Mouse (Mus musculus) MEL (cell line): ENCODE data around the gene Fam124b. TPM values are rescaled to one million over a fixed set of nuclear protein-coding genes. Genes with fewer than 3 reads are reported as not detected.

Experiments
- DNase-seq: peaks from one replicate; pipeline ENCODE4 v3.0.0; 2011; ENCODE audit warnings: low read depth, low spot score
- H3K27ac ChIP-seq: 2 replicates; pipeline ENCODE4 v1.5.1; 2012; ENCODE audit warnings: low read depth, mild to moderate bottlenecking, control low read depth, low read length, moderate library complexity; ENCODE audit not compliant: control insufficient read depth
- H3K27me3 ChIP-seq, 2 experiments: fragments of 150-350 bp in 1 of 2; sonication (generic) in 1 of 2; 2 replicates each; pipeline ENCODE4 v1.6.1; 2012; ENCODE audit warnings: low read length in 2 of 2, mild to moderate bottlenecking in 2 of 2, improper control_type of control experiment in 1 of 2, moderate library complexity in 1 of 2; ENCODE audit not compliant: insufficient read depth in 2 of 2, control insufficient read depth in 1 of 2
- H3K36me3 ChIP-seq, 2 experiments: 2 replicates each; pipeline ENCODE4 v1.6.1; 2012 to 2014; ENCODE audit warnings: low read length in 2 of 2, improper control_type of control experiment in 1 of 2, inconsistent platforms in 1 of 2, mild to moderate bottlenecking in 1 of 2; ENCODE audit not compliant: insufficient read depth in 2 of 2, control insufficient read depth in 1 of 2
- H3K4me1 ChIP-seq, 2 experiments: fragments of 150-350 bp in 1 of 2; sonication (generic) in 1 of 2; 2 replicates each; pipeline ENCODE4 v1.6.1; 2012; ENCODE audit warnings: low read length in 2 of 2, improper control_type of control experiment in 1 of 2, mild to moderate bottlenecking in 1 of 2; ENCODE audit not compliant: insufficient read depth in 2 of 2, control insufficient read depth in 1 of 2
- H3K4me3 ChIP-seq, 2 experiments: fragments of 150-350 bp in 1 of 2; sonication (generic) in 1 of 2; 2 replicates each; pipeline ENCODE4 v1.5.1; 2012; ENCODE audit warnings: low read depth in 2 of 2, low read length in 2 of 2, mild to moderate bottlenecking in 2 of 2, moderate library complexity in 2 of 2, control low read depth in 1 of 2, improper control_type of control experiment in 1 of 2; ENCODE audit not compliant: control insufficient read depth in 1 of 2, insufficient read depth in 1 of 2
- H3K79me2 ChIP-seq: 2 replicates; pipeline ENCODE4 v1.6.1; 2012; ENCODE audit warnings: mild to moderate bottlenecking, low read length, moderate library complexity; ENCODE audit not compliant: control insufficient read depth, poor library complexity, insufficient read depth
- H3K9ac ChIP-seq: 2 replicates; pipeline ENCODE4 v1.6.1; 2012; ENCODE audit warnings: low read depth, mild to moderate bottlenecking, control low read depth, low read length, moderate library complexity; ENCODE audit not compliant: control insufficient read depth, poor library complexity, severe bottlenecking
- H3K9me3 ChIP-seq: fragments of 150-350 bp; sonication (generic); replicated peaks from 2 replicates; pipeline ENCODE4 v1.6.1; 2012; ENCODE audit warnings: mild to moderate bottlenecking, low read length, improper control_type of control experiment, moderate library complexity; ENCODE audit not compliant: insufficient read depth
- BHLHE40 ChIP-seq: IDR thresholded peaks from 2 replicates; pipeline ENCODE4 v1.6.1; 2012; ENCODE audit warnings: low read depth, mild to moderate bottlenecking, inconsistent platforms, low read length, improper control_type of control experiment, borderline replicate concordance
- CHD2 ChIP-seq: IDR thresholded peaks from 2 replicates; pipeline ENCODE4 v1.6.1; 2011; ENCODE audit warnings: low read length, improper control_type of control experiment
- CTCF ChIP-seq, 3 experiments: IDR thresholded peaks in 2 of 3; conservative IDR thresholded peaks in 1 of 3; 2 replicates each; pipeline ENCODE4 v1.5.1; 2011 to 2012; ENCODE audit warnings: low read length in 3 of 3, low read depth in 2 of 3, mild to moderate bottlenecking in 2 of 3, improper control_type of control experiment in 1 of 3, inconsistent platforms in 1 of 3, mixed read lengths in 1 of 3, moderate library complexity in 1 of 3; ENCODE audit not compliant: control insufficient read depth in 1 of 3, insufficient read depth in 1 of 3, poor library complexity in 1 of 3, severe bottlenecking in 1 of 3
- ELF1 ChIP-seq: IDR thresholded peaks from 2 replicates; pipeline ENCODE4 v1.6.1; 2014; ENCODE audit warnings: low read depth, mild to moderate bottlenecking, inconsistent platforms, low read length, improper control_type of control experiment, moderate library complexity
- ETS1 ChIP-seq: IDR thresholded peaks from 2 replicates; pipeline ENCODE4 v1.6.1; 2012; ENCODE audit warnings: low read depth, mild to moderate bottlenecking, inconsistent platforms, low read length, improper control_type of control experiment, moderate library complexity
- GATA1 ChIP-seq: IDR thresholded peaks from 2 replicates; pipeline ENCODE4 v1.6.1; 2011; ENCODE audit warnings: low read depth, low read length, improper control_type of control experiment
- HCFC1 ChIP-seq: IDR thresholded peaks from 2 replicates; pipeline ENCODE4 v1.6.1; 2012; ENCODE audit warnings: low read depth, mild to moderate bottlenecking, inconsistent platforms, low read length, improper control_type of control experiment, moderate library complexity
- JUND ChIP-seq: IDR thresholded peaks from 2 replicates; pipeline ENCODE4 v1.6.1; 2011; ENCODE audit warnings: low read depth, mild to moderate bottlenecking, improper control_type of control experiment, low read length
- KAT2A ChIP-seq: conservative IDR thresholded peaks from 2 replicates; pipeline ENCODE4 v1.6.1; 2012; ENCODE audit warnings: low read depth, low read length, improper control_type of control experiment, inconsistent platforms
- MEF2A ChIP-seq: IDR thresholded peaks from 2 replicates; pipeline ENCODE4 v1.6.1; 2014; ENCODE audit warnings: low read depth, mild to moderate bottlenecking, inconsistent platforms, low read length, improper control_type of control experiment; ENCODE audit not compliant: poor library complexity, insufficient replicate concordance, severe bottlenecking; ENCODE audit errors: extremely low read depth
- MYB ChIP-seq: IDR thresholded peaks from 2 replicates; pipeline ENCODE4 v1.6.1; 2011; ENCODE audit warnings: mild to moderate bottlenecking, low read depth, low read length, improper control_type of control experiment
- NELFE ChIP-seq: IDR thresholded peaks from 2 replicates; pipeline ENCODE4 v1.6.1; 2011; ENCODE audit warnings: low read depth, low read length, improper control_type of control experiment
- NRF1 ChIP-seq: IDR thresholded peaks from 2 replicates; pipeline ENCODE4 v1.6.1; 2014; ENCODE audit warnings: low read depth, mild to moderate bottlenecking, inconsistent platforms, low read length, improper control_type of control experiment, moderate library complexity; ENCODE audit not compliant: poor library complexity, insufficient read depth, severe bottlenecking
- POLR2A ChIP-seq, 2 experiments: IDR thresholded peaks; 2 replicates each; pipeline ENCODE4 v1.6.1; 2011 to 2012; ENCODE audit warnings: low read length in 2 of 2, mild to moderate bottlenecking in 2 of 2, control low read depth in 1 of 2, improper control_type of control experiment in 1 of 2, low read depth in 1 of 2, moderate library complexity in 1 of 2; ENCODE audit not compliant: control insufficient read depth in 1 of 2, insufficient read depth in 1 of 2, poor library complexity in 1 of 2
- SIN3A ChIP-seq: IDR thresholded peaks from 2 replicates; pipeline ENCODE4 v1.6.1; 2012; ENCODE audit warnings: low read length, improper control_type of control experiment, inconsistent platforms
- TAL1 ChIP-seq: IDR thresholded peaks from 2 replicates; pipeline ENCODE4 v1.6.1; 2012; ENCODE audit warnings: mild to moderate bottlenecking, inconsistent platforms, low read length, moderate library complexity, mixed read lengths
- TBP ChIP-seq: IDR thresholded peaks from 2 replicates; pipeline ENCODE4 v1.8.0; 2011; ENCODE audit warnings: low read depth, low read length, improper control_type of control experiment
- TCF12 ChIP-seq: IDR thresholded peaks from 2 replicates; pipeline ENCODE4 v1.6.1; 2014; ENCODE audit warnings: low read depth, mild to moderate bottlenecking, inconsistent platforms, low read length, improper control_type of control experiment, moderate library complexity
- UBTF ChIP-seq: IDR thresholded peaks from 2 replicates; pipeline ENCODE4 v1.6.1; 2012; ENCODE audit warnings: low read depth, mild to moderate bottlenecking, inconsistent platforms, low read length, improper control_type of control experiment, moderate library complexity, borderline replicate concordance; ENCODE audit not compliant: insufficient read depth
- USF1 ChIP-seq: IDR thresholded peaks from 2 replicates; pipeline ENCODE4 v1.6.1; 2014; ENCODE audit warnings: low read depth, mild to moderate bottlenecking, inconsistent platforms, low read length, improper control_type of control experiment, moderate library complexity
- ZKSCAN1 ChIP-seq: IDR thresholded peaks from 2 replicates; pipeline ENCODE4 v1.6.1; 2012; ENCODE audit warnings: low read depth, mild to moderate bottlenecking, inconsistent platforms, low read length, improper control_type of control experiment, moderate library complexity
- polyA plus RNA-seq, 2 experiments: library from polyadenylated mRNA; stranded (reverse) in 1 of 2; unstranded in 1 of 2; fragments of >175 nt in 1 of 2; fragments of >200 nt in 1 of 2; gene quantifications; 2 replicates each; pipeline versions ENCODE4 v1.2.1 to v1.2.4; 2012; ENCODE audit warnings: low replicate concordance in 2 of 2, low read depth in 1 of 2; ENCODE audit not compliant: insufficient read length in 2 of 2, insufficient read depth in 1 of 2, missing spikeins in 1 of 2
- total RNA-seq: library from RNA; depleted of rRNA; stranded (reverse); fragments of 300-350 nt; gene quantifications from 2 replicates; pipeline ENCODE4 v1.2.3, GENCODE M21; 2012

Fam124b gene
- total and polyA plus RNA-seq, 3 experiments, result not detected

GRCm38 (mm10) chr1:80159586-80159985 is 58.7 kb downstream of the Fam124b start:
- Histone ChIP-seq H3K4me3 (no peak overlapping the region), H3K4me1 (no peaks in the 10 kb centered on the region), H3K36me3 (no peaks in the 10 kb centered on the region), H3K27ac (no peak overlapping the region), H3K9ac (no peak overlapping the region), H3K27me3 (no peaks in the 10 kb centered on the region), H3K79me2 (no peaks in the 10 kb centered on the region), H3K9me3 (no peaks in the 10 kb centered on the region)
- TF ChIP-seq UBTF (no peak), ZKSCAN1 (no peak), USF1 (no peak), ELF1 (no peak), POLR2A (IDR thresholded peaks at IDR 0.05; ENCODE audit: control insufficient read depth in 1 of 2, insufficient read depth in 1 of 2, low read depth in 1 of 2, low read length in 2 of 2, poor library complexity in 1 of 2) (no peak), TBP (no peak), NRF1 (no peak), TAL1 (no peak), KAT2A (no peak), HCFC1 (no peak), CTCF (IDR thresholded peaks at IDR 0.05 in 2 of 3, conservative IDR thresholded peaks at IDR 0.05 in 1 of 3; ENCODE audit: control insufficient read depth in 1 of 3, insufficient read depth in 1 of 3, low read depth in 2 of 3, low read length in 3 of 3, poor library complexity in 1 of 3, severe bottlenecking in 1 of 3) (no peak), TCF12 (no peak), JUND (no peak), MEF2A (no peak), GATA1 (no peak), MYB (no peak), CHD2 (no peak), BHLHE40 (no peak), SIN3A (no peak), ETS1 (no peak)
- DNase-seq, result no peak

- no peaks in the 10 kb centered on the region for H3K4me1 ChIP-seq
- no peak overlapping the region for H3K4me3 ChIP-seq
- H3K9ac ChIP-seq, result no peak overlapping the region
- H3K36me3 ChIP-seq, result no peaks in the 10 kb centered on the region
- no peaks in the 10 kb centered on the region for H3K27me3 ChIP-seq
- no peak for DNase-seq
- H3K9me3 ChIP-seq, result no peaks in the 10 kb centered on the region
- H3K79me2 ChIP-seq, result no peaks in the 10 kb centered on the region
- H3K27ac ChIP-seq, result no peak overlapping the region
- no peak for TF ChIP-seq ETS1
- no peak for TF ChIP-seq SIN3A
- no peak for TF ChIP-seq NELFE
- TF ChIP-seq GATA1, result no peak
- no peak for TF ChIP-seq KAT2A
- TF ChIP-seq, all 39 proteins: peak for 0
Observed at GRCm38 (mm10) chr1:80154902-80155301, 63.4 kb downstream of the Fam124b start.
